Mouse (Mus musculus) embryonic fibroblast, embryonic 13.5 days (primary cell): ENCODE data around the gene Cygb.

Source experiments
- CTCF ChIP-seq: IDR thresholded peaks from 2 replicates; pipeline ENCODE4 v1.5.1; 2011; ENCODE audit warnings: mild to moderate bottlenecking, control low read depth, low read length, moderate library complexity, borderline replicate concordance; ENCODE audit not compliant: insufficient read depth
- POLR2A ChIP-seq: IDR thresholded peaks from 2 replicates; pipeline ENCODE4 v1.6.1; 2011; ENCODE audit warnings: low read depth, mild to moderate bottlenecking, control low read depth, low read length, moderate library complexity

DNA sequence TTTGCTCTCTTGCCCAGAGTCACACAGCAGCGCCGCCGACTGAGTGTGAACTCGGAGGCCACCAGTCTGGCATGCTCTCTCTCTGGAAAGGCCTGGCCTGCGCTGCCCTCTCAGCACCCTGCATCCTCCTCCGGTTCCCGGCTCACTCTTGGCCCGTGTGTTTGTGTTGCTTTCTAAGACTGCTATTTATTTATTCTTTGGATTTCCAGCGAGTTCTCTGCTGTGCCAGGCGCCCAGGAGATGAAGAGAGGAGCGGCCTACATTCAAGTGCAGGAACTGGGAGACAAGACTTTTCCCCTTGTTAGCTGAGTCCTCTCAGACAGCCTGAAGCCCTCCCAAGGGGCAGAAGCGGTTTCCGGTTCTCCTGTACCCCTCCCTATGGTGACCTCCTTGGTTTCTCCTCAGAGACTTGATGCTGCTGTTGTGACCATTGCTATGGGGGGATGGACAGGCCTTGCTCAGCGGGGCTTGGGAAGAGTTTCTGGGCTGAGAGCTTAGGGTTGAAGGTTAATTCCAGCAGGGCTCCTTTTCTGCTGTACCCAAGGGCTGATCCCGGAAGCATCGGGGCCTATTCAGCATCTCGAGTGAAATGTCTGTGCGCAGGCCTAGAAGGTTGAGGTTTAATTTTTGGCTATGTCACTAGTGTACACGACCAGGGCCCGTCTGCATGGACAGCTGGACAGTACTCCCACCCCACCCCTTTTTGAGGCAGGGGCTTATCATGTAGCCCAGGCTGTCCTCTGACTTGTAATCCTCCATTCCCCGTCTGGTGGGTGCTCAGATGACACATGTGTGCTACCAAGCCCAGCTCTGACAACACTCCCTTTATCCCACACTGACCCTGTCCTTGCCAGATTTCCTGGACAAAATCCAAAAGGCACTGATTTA lies 9.6 kb downstream of the Cygb start:
- TF ChIP-seq CTCF (no peak), POLR2A (no peak)
